Mouse (Mus musculus): ENCODE measurements around the gene Mettl21c.
"Not testable (repeated sequence)": the region's sequence is repeated elsewhere in the genome, so short reads cannot be mapped to it uniquely, and the experiment has no call there.

The Mettl21c gene

DNA sequence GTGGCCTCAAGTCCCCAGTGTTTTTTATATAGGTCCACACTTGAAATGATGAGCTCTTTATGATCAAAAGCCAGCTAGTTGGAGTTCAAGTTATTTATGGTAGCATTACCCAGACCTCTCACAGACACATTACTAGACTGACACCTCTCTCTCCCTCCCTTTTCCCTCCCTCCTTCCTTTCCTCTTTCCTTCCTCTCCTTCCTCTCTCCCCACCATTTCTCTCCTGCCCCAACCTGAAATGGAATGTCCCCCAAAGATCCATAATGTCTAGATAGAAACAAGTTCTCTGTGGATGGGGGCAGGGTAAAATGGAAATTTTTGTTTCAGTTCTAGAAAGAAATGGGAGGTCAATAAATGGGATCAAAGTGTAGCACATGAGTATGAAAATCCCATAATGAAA is at the start of gene Mettl21c:
Mettl21c (minus strand) TSS at position 101 of the 400 bp plus-strand sequence.
- no peak for DNase-seq

DNA sequence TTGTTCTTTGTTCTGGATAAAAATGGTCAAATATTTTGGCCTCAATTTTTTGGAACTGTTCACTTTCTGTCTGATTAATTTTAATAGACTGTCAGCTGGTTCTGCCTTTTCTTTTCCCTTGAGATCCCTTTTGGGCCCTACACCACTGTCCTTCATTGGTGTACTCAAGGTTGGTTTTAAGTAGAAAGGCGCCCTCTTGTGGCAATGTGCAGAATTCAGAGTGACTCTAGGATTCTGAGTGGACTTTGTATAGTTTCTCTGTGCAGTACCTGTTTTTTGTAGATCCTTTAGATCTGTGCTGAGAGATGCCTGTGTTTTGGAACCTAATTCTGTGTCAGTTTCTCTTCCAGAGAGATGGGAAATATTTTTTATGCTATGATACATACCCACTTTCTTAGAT is 44.8 kb upstream of the Mettl21c start:
- peak; percentile 78 to 80 for DNase-seq

DNA sequence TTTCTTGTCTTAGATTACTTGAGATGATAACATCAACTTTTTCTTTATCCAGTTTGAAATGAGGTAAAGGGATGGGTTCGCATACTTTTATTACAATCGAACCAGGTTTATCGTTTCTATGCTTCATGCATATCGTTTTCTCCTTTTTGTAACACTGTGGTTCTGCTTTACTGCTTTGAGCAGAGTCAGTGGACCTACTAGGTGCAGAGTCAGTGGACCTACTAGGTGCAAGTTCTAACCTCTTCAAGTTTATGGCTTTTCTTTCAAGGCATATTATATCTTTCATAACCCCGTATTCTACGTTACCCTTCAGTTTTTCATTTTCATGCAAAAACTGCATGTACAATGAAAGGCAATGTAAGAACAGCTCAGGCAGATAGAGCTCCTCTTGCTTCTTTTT is 43.6 kb upstream of the Mettl21c start:
- DNase-seq: no peak

- no peak for DNase-seq
These were observed 42.0 kb upstream of the Mettl21c start, which contains the start of gene Gm8251 for GRCm38 (mm10) chr1:44061836-44062235. Gm8251 (minus strand) TSS chr1:44061936.

GRCm38 (mm10) chr1:44057805-44058204 is 38.0 kb upstream of the Mettl21c start:
- no peak for DNase-seq

- DNase-seq: no peak
These were observed 26.7 kb upstream of the Mettl21c start for GRCm38 (mm10) chr1:44046556-44046955.

- not testable (repeated sequence) for DNase-seq
These were observed 25.9 kb upstream of the Mettl21c start for GRCm38 (mm10) chr1:44045689-44046088.

DNA sequence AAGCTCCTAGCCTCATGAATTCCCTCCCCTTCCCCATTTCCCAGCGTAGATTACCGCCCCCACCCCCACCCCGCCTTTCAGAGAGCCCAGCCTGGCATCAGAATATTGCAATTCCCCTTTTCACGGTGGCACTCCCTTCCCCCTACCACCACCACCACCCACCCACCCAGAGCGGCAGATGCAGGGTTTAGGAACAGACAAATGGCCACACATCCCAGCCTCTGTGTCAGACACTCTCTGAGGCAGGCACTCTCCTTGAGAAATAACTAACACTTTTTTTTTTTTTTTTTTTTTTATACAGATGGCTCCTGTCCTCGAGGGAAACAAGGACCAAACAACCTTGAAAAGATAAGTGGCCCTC is 22.7 kb upstream of the Mettl21c start:
- DNase-seq: no peak

DNA sequence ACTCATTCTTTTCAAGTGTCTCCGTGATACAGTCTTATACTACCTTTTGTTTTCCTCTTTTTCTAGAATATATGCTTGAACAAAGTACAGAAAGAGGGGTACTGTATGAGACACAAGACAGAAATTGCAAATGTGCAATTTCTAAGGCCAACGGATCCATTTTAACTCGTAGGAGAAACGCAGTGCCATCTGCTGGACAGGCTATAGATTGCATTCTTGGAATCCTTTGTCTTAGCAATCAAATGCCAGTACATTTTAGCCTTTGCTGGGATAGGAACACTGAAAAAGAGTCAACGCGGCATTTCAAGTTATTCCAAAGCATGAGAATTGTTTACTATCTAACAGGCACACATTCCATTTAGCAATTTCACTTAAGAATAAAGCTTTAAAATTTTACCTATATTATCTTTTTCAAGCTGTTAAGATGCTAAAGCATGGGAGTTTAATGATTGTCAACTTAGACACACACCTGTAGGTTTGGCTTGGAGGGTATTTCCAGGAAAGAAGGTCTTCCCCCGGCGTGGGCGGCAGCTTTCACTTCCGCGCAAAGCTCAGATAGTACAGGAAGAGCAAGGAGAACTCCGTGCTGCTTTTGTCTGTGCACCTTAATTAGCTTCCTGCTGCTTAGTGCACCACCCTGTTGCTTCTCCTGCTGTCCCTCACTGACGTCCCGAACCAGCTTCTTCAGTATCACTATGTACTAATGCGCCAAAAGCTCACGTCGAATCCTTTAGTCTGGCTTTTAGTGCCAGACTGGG is 22.1 kb upstream of the Mettl21c start:
- peak; percentile 80 to 83 for DNase-seq

DNA sequence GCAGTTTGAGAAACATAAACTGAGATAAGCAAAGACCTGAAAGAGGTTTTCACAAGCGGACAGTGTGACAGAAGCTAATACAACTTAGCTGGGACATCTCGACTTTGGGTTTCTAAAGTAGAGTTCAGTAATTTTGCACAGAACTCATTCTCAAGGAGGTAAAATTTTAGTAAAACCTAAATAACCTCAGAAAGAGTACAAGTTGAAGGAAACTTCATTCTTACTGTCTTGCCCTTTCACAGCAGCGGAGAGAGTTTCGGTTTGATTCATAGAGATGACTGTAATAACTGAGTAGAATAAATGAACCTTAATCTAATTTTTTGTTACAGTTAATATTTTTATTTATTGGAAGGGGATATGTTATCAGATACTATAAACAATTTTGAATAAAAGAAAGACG is 13.1 kb upstream of the Mettl21c start:
- no peak for DNase-seq

- no peak for DNase-seq
These were observed 12.4 kb upstream of the Mettl21c start for GRCm38 (mm10) chr1:44032213-44032612.

DNA sequence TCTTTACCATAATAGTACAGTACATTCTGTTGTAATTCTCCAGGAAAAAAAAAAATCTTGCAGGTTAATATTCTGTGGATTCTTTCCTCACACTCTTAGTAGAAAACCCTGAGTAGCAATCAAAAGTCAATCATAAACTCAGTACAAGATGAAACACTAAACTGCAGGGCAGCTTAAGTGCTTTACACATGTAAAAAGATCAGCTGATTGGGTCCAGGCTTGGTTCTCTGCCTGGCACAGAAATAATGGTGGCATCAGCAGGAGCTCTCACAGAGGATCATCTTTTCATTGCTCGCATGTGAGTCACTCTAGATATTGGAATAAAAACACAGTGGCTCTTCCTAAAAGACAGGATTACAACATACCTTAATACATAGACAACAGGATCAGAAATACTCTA is 7.8 kb upstream of the Mettl21c start:
- no peak for DNase-seq

- no peak for DNase-seq
These were observed 2.8 kb upstream of the Mettl21c start for GRCm38 (mm10) chr1:44022656-44023055.

DNA sequence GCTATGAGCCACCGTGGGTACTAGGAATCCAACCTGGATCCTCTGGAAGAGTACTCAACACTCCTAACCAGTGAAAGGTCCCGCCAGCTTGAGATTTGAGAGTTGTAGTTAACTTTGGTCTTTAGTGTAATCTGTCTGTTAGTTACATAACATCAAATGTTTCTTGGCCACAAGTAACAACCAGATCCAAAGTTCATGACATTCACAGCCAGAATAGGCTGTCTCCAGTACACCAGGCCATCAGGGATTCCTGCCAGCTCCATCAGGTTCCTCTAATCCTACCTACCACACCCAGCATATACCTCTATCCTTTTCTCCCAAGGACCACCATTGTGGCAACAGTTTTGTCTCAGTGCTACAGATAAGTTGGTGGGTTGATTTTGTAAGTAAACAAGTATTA is 4.3 kb downstream of the Mettl21c start:
- DNase-seq: no peak

DNA sequence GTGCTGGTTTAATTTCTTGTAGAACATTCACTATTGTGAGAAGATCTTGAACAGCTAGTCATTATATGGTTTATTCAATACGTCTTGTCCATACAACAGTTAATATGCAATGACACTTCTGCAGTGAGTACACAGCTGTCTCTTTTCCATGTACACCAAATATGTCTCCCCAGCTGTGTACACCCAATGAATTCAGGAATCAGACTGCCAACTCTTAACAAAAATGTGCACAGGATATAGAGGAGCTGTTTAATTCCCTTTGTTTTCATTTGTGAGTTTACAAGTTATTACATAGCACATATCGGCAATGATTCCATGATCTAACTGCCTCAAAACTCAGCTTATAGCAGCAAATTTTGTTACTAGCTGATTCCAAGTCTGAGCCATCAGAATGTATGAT is 15.3 kb downstream of the Mettl21c start:
- DNase-seq: no peak

GRCm38 (mm10) chr1:43996914-43997589 is 22.8 kb downstream of the Mettl21c start:
- no peak for DNase-seq

- no peak for DNase-seq
These were observed 48.7 kb downstream of the Mettl21c start for GRCm38 (mm10) chr1:43971089-43971488.

GRCm38 (mm10) chr1:43969361-43969760 is 50.5 kb downstream of the Mettl21c start:
- DNase-seq: no peak

DNA sequence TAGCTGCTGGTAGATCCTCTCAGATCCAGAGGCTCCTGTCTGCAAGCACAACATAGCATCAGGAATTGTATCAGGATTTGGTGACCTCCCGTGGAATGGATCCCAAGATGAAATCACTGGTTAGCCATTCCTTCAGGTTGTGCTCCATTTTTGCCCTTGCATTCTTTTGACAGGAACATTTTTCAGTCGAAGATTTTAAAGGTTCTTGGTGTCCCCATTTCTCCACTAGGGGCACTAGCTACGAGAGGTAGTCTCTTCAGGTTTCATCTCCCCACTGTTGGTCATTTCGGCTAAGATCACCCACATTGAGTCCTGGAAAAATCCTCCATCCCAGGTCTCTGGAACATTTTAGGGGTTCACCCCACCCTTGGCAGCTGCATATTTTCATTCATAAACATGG is 53.1 kb downstream of the Mettl21c start:
- peak; percentile 20 to 25 for DNase-seq

GRCm38 (mm10) chr1:43964381-43964780 is 55.5 kb downstream of the Mettl21c start:
- DNase-seq: no peak

Data from B cell, adult 2 months (primary cell).